ENCODE assay signal across 26 mouse cellular contexts in the genomic region with DNA sequence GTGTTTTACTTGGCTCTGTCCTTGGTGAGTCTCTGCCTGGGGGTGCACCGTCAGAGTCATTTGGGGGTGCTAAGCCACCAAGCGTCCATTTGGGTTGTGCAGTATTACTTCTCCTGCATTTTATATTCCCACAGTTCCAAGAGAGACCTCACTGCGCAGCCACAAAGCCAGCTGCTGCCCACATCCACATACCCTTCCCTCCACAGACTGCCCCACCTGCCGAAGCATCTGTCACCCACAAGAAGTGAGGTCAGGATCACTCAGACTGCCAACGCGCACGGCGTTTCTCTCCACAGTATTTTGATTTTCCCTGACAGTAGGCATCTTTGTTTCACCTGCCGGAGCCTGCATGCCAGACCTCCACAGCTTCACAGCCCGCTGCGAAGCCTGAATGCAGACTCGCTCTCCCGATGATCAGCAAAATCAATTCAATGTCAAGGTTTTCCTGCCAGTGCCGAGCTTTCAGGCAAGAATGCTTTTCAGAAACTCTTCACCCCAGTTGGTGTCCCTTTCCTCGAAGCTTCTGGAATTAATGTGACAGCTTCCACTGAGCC. TPM values are rescaled to one million over a fixed set of nuclear protein-coding genes. Genes with fewer than 3 reads are reported as not detected.
DNase-seq lines count a peak whose midpoint lies in the region; ATAC-seq lines count a peak whose summit lies in the region.
"Had no signal": no experiment of that assay in that cellular context is flagged by ENCODE, and none has a peak within 500 bp of the region (broad histone marks: within the 10 kb centered on the region; RNA-seq: fewer than 3 reads in every experiment).

No protein-coding gene starts in this region.

- H3K36me3 ChIP-seq in forebrain, embryonic 15.5 days: no peaks in the 10 kb centered on the region
- no peaks in the 10 kb centered on the region for H3K36me3 ChIP-seq in hindbrain, embryonic 14.5 days (replicated peaks; ENCODE audit: control insufficient read depth, insufficient read depth)
- no peaks in the 10 kb centered on the region for H3K36me3 ChIP-seq in midbrain, embryonic 16.5 days (ENCODE audit: control insufficient read depth, insufficient read depth, low read length)
- H3K36me3 ChIP-seq: embryonic facial prominence, embryonic 13.5 days; heart, embryonic 15.5 days had no signal

- H3K4me2 ChIP-seq in forebrain, embryonic 15.5 days (replicated peaks): no peak overlapping the region
- H3K4me2 ChIP-seq in hindbrain, embryonic 14.5 days (replicated peaks): no peak overlapping the region
- H3K4me2 ChIP-seq in midbrain, embryonic 16.5 days (ENCODE audit: low read length): no peak overlapping the region
- H3K4me2 ChIP-seq: embryonic facial prominence, embryonic 13.5 days; heart, embryonic 15.5 days had no signal

- H3K9me3 ChIP-seq in forebrain, embryonic 15.5 days: no peaks in the 10 kb centered on the region
- H3K9me3 ChIP-seq in hindbrain, embryonic 14.5 days (ENCODE audit: control insufficient read depth, low read length): no peaks in the 10 kb centered on the region
- H3K9me3 ChIP-seq in midbrain, embryonic 16.5 days (replicated peaks; ENCODE audit: control insufficient read depth, low read length, poor library complexity, severe bottlenecking): no peaks in the 10 kb centered on the region
- H3K9me3 ChIP-seq: embryonic facial prominence, embryonic 13.5 days; heart, embryonic 15.5 days had no signal

- H3K4me1 ChIP-seq in forebrain, embryonic 15.5 days: peaks cover 32% of the 10 kb centered on the region
- peaks cover 21% of the 10 kb centered on the region for H3K4me1 ChIP-seq in hindbrain, embryonic 14.5 days (replicated peaks; ENCODE audit: control insufficient read depth, insufficient read depth, low read length)
- H3K4me1 ChIP-seq in midbrain, embryonic 16.5 days (ENCODE audit: control insufficient read depth, insufficient read depth, low read length): peaks cover 20% of the 10 kb centered on the region

- ATAC-seq in forebrain, embryonic 15.5 days (replicated peaks): no peak
- ATAC-seq in hindbrain, embryonic 14.5 days (ENCODE audit: low FRiP score): no peak
- no peak for ATAC-seq in midbrain, embryonic 16.5 days

- H3K4me3 ChIP-seq in forebrain, embryonic 15.5 days: no peak overlapping the region
- no peak overlapping the region for H3K4me3 ChIP-seq in hindbrain, embryonic 14.5 days (replicated peaks; ENCODE audit: low read length)
- H3K4me3 ChIP-seq in midbrain, embryonic 16.5 days (ENCODE audit: low read depth, low read length): no peak overlapping the region
- H3K4me3 ChIP-seq: embryonic facial prominence, embryonic 13.5 days; heart, adult 2 months; heart, embryonic 15.5 days had no signal

- peak overlapping the region; percentile 61 for H3K27ac ChIP-seq in forebrain, embryonic 15.5 days (replicated peaks)
- H3K27ac ChIP-seq in hindbrain, embryonic 14.5 days: peak overlapping the region; percentile 56
- peak overlapping the region; percentile 26; the same call in 1 of the 2 replicates for H3K27ac ChIP-seq in midbrain, embryonic 16.5 days (ENCODE audit: low read length)
- H3K27ac ChIP-seq: embryonic facial prominence, embryonic 13.5 days; heart, adult 2 months; heart, embryonic 15.5 days; stomach, postnatal 0 days had no signal

- WGBS in forebrain, embryonic 15.5 days: 35% methylated on average over 15 of the region's 15 CpGs
- 35% methylated on average over 15 of the region's 15 CpGs for WGBS in hindbrain, embryonic 14.5 days
- 37% methylated on average over 15 of the region's 15 CpGs for WGBS in midbrain, embryonic 16.5 days

- intact Hi-C loops in left cerebral cortex, postnatal 4 days (cut with DNase I): no loop called here

- H3K9ac ChIP-seq in forebrain, embryonic 15.5 days (replicated peaks): no peak overlapping the region
- peak overlapping the region; percentile 36; the same call in 1 of the 2 replicates for H3K9ac ChIP-seq in hindbrain, embryonic 14.5 days
- 0 out of 2 replicates have a peak overlapping the region, but pooled peaks have one; percentile 15 for H3K9ac ChIP-seq in midbrain, embryonic 16.5 days (ENCODE audit: low read depth, low read length)
- H3K9ac ChIP-seq: embryonic facial prominence, embryonic 13.5 days; heart, embryonic 15.5 days had no signal

- DNase-seq in left cerebral cortex, postnatal 4 days: peak; percentile 68
- DNase-seq in left cerebral cortex, adult 18-20 months (ENCODE audit: low spot score in 2 of 2): no peak
- peak; percentile 51 for DNase-seq in hindbrain, embryonic 14.5 days (ENCODE audit: low spot score)
- DNase-seq in thymus, adult 18-20 months: no peak
- no peak for DNase-seq in natural killer cell, adult 2 months (ENCODE audit: low spot score in 2 of 2)
- DNase-seq in urinary bladder, postnatal 36 days (ENCODE audit: low spot score in 2 of 2): no peak
- DNase-seq: cerebellum, adult 11 months; gastrocnemius, postnatal 10 days; heart, adult 2 months; kidney, adult 18-20 months; kidney, postnatal 14 days; lung, adult 18-20 months; lung, postnatal 36 days; thymus, postnatal 25 days had no signal

- H3K27me3 ChIP-seq in forebrain, embryonic 15.5 days: no peaks in the 10 kb centered on the region
- H3K27me3 ChIP-seq in hindbrain, embryonic 14.5 days (ENCODE audit: control insufficient read depth, insufficient read depth, low read length): no peaks in the 10 kb centered on the region
- no peaks in the 10 kb centered on the region for H3K27me3 ChIP-seq in midbrain, embryonic 16.5 days (ENCODE audit: control insufficient read depth, insufficient read depth, low read depth, low read length)

RNA-seq across cellular contexts. Expression of a gene that starts 15.7 kb away (rescaled TPM):
- 10 to 100 TPM; 68.4 to 73.9 TPM for total RNA-seq in left cerebral cortex, postnatal 4 days (2021)
- total RNA-seq in left cerebral cortex, adult 18-20 months (2021): 10 to 100 TPM; 71.1 to 83.1 TPM
- 15.4 and 16.5 TPM in 2 replicates for polyA plus RNA-seq in forebrain, embryonic 15.5 days (2015; fragmentation: Nextera tagmentation; extraction: Ambion mirVana)
- 18.5 and 21.2 TPM in 2 replicates for polyA plus RNA-seq in hindbrain, embryonic 14.5 days (2014; fragmentation: Nextera tagmentation; extraction: Ambion mirVana)
- 30.7 and 31.5 TPM in 2 replicates for polyA plus RNA-seq in midbrain, embryonic 16.5 days (2015; fragmentation: Nextera tagmentation; extraction: Ambion mirVana)

RNA-seq across cellular contexts. Expression of a gene that starts 38.6 kb away (rescaled TPM):
- total RNA-seq in left cerebral cortex, postnatal 4 days (2021): not detected
- total RNA-seq in left cerebral cortex, adult 18-20 months (2021): not detected
- not detected in 2 replicates for polyA plus RNA-seq in forebrain, embryonic 15.5 days (2015; fragmentation: Nextera tagmentation; extraction: Ambion mirVana)
- not detected in 2 replicates for polyA plus RNA-seq in hindbrain, embryonic 14.5 days (2014; fragmentation: Nextera tagmentation; extraction: Ambion mirVana)
- not detected in 2 replicates for polyA plus RNA-seq in midbrain, embryonic 16.5 days (2015; fragmentation: Nextera tagmentation; extraction: Ambion mirVana)
- total RNA-seq: adrenal gland, postnatal 4 days; ES-E14; gastrocnemius, postnatal 10 days; heart, adult 2 months; layer of hippocampus, adult 8-10 months; left cerebral cortex, postnatal 14 days; liver, adult 2 months had no signal
- polyA plus RNA-seq: cortical plate, adult 2 months; embryonic facial prominence, embryonic 13.5 days; heart, adult 2 months; heart, embryonic 15.5 days; liver, adult 2 months; neural tube, embryonic 11.5 days; stomach, postnatal 0 days had no signal

RNA-seq across cellular contexts. Expression of a gene that starts 50.1 kb away (rescaled TPM):
- 1 to 10 TPM; 3.9 to 4.2 TPM for total RNA-seq in left cerebral cortex, postnatal 4 days (2021)
- 1 to 10 TPM; 1.4 to 1.6 TPM for total RNA-seq in left cerebral cortex, adult 18-20 months (2021)
- polyA plus RNA-seq in forebrain, embryonic 15.5 days (2015; fragmentation: Nextera tagmentation; extraction: Ambion mirVana): 0.73 and 0.80 TPM in 2 replicates
- 0.57 and 0.99 TPM in 2 replicates for polyA plus RNA-seq in hindbrain, embryonic 14.5 days (2014; fragmentation: Nextera tagmentation; extraction: Ambion mirVana)
- polyA plus RNA-seq in midbrain, embryonic 16.5 days (2015; fragmentation: Nextera tagmentation; extraction: Ambion mirVana): 0.60 and 2.3 TPM in 2 replicates
- polyA plus RNA-seq: neural tube, embryonic 11.5 days had no signal

Comparison
In these comparisons a context has a peak if more than half of its experiments do, and no peak if none do; other contexts are left out.
1. DNase-seq: peak in left cerebral cortex, postnatal 4 days (single experiment) and hindbrain, embryonic 14.5 days (single experiment); none in left cerebral cortex, adult 18-20 months (0 of 2), thymus, adult 18-20 months (0 of 2), natural killer cell, adult 2 months (0 of 2) and urinary bladder, postnatal 36 days (0 of 2).
2. Peak in every context shown above with its lines, with median percentiles within 50 percentile points of each other: H3K27ac ChIP-seq.